Mouse (Mus musculus): ENCODE data around the gene Lpin1. TPM values are rescaled to one million over a fixed set of nuclear protein-coding genes. Genes with fewer than 3 reads are reported as not detected.

Gene Lpin1
- 18.1 and 18.9 TPM in 2 replicates for polyA plus RNA-seq (2012; rRNA removed)

GRCm38 (mm10) chr12:16610936-16611335 lies at the start of gene Lpin1:
Lpin1 (minus strand) TSS chr12:16610966.
- H3K4me1 ChIP-seq (ENCODE audit: control insufficient read depth, insufficient read depth, low read length) = peaks cover 2% of the 10 kb centered on the region; the same call in 1 of the 2 replicates
- H3K4me3 ChIP-seq (ENCODE audit: insufficient read depth, low read length) = no peak within 1 kb of the TSS

GRCm38 (mm10) chr12:16656906-16657875 lies 46.4 kb upstream of the Lpin1 start:
- no peak overlapping the region for H3K4me3 ChIP-seq (ENCODE audit: insufficient read depth, low read length)
- no peak for TF ChIP-seq CTCF (IDR thresholded peaks at IDR 0.05; ENCODE audit: extremely low read depth, insufficient read depth, low read length)
- TF ChIP-seq POLR2A (IDR thresholded peaks at IDR 0.05; ENCODE audit: extremely low read depth, insufficient read depth, low read length) = no peak
- H3K4me1 ChIP-seq (ENCODE audit: control insufficient read depth, insufficient read depth, low read length) = no peaks in the 10 kb centered on the region; the same call in 1 of the 2 replicates
- H3K27ac ChIP-seq (ENCODE audit: insufficient read depth, low read length) = no peak overlapping the region

More at GRCm38 (mm10) chr12:16610936-16611335, at the start of gene Lpin1:
- no peak within 1 kb of the TSS for H3K27ac ChIP-seq (ENCODE audit: insufficient read depth, low read length)
- TF ChIP-seq CTCF (IDR thresholded peaks at IDR 0.05; ENCODE audit: extremely low read depth, insufficient read depth, low read length) (no peak), POLR2A (IDR thresholded peaks at IDR 0.05; ENCODE audit: extremely low read depth, insufficient read depth, low read length) (no peak)

GRCm38 (mm10) chr12:16655604-16656003 lies 44.8 kb upstream of the Lpin1 start:
- no peaks in the 10 kb centered on the region; the same call in 1 of the 2 replicates for H3K4me1 ChIP-seq (ENCODE audit: control insufficient read depth, insufficient read depth, low read length)
- H3K4me3 ChIP-seq (ENCODE audit: insufficient read depth, low read length) = peak overlapping the region; percentile 37; the same call in 1 of the 2 replicates
- no peak overlapping the region for H3K27ac ChIP-seq (ENCODE audit: insufficient read depth, low read length)
- TF ChIP-seq CTCF (IDR thresholded peaks at IDR 0.05; ENCODE audit: extremely low read depth, insufficient read depth, low read length) = no peak
- no peak for TF ChIP-seq POLR2A (IDR thresholded peaks at IDR 0.05; ENCODE audit: extremely low read depth, insufficient read depth, low read length)

- peak within 1 kb of the TSS; percentile 62; the same call in 1 of the 2 replicates for H3K27ac ChIP-seq (ENCODE audit: insufficient read depth, low read length)
Measured at GRCm38 (mm10) chr12:16653332-16654093, 42.7 kb upstream of the Lpin1 start, which contains the start of gene Ntsr2. Ntsr2 (plus strand) TSS chr12:16653382.

GRCm38 (mm10) chr12:16649819-16650218 lies 39.1 kb upstream of the Lpin1 start:
- Histone ChIP-seq H3K4me1 (ENCODE audit: control insufficient read depth, insufficient read depth, low read length) (no peaks in the 10 kb centered on the region), H3K4me3 (ENCODE audit: insufficient read depth, low read length) (no peak overlapping the region)
- TF ChIP-seq POLR2A (IDR thresholded peaks at IDR 0.05; ENCODE audit: extremely low read depth, insufficient read depth, low read length) (no peak), CTCF (IDR thresholded peaks at IDR 0.05; ENCODE audit: extremely low read depth, insufficient read depth, low read length) (no peak)

More at GRCm38 (mm10) chr12:16653332-16654093, 42.7 kb upstream of the Lpin1 start, which contains the start of gene Ntsr2:
- peak within 1 kb of the TSS; percentile 37 for H3K4me3 ChIP-seq (ENCODE audit: insufficient read depth, low read length)
- TF ChIP-seq CTCF (IDR thresholded peaks at IDR 0.05; ENCODE audit: extremely low read depth, insufficient read depth, low read length) (no peak), POLR2A (IDR thresholded peaks at IDR 0.05; ENCODE audit: extremely low read depth, insufficient read depth, low read length) (no peak)
- no peaks in the 10 kb centered on the region; the same call in 1 of the 2 replicates for H3K4me1 ChIP-seq (ENCODE audit: control insufficient read depth, insufficient read depth, low read length)

GRCm38 (mm10) chr12:16648273-16648672 lies 37.5 kb upstream of the Lpin1 start:
- TF ChIP-seq CTCF (IDR thresholded peaks at IDR 0.05; ENCODE audit: extremely low read depth, insufficient read depth, low read length) = no peak
- no peak for TF ChIP-seq POLR2A (IDR thresholded peaks at IDR 0.05; ENCODE audit: extremely low read depth, insufficient read depth, low read length)
- Histone ChIP-seq H3K4me1 (ENCODE audit: control insufficient read depth, insufficient read depth, low read length) (no peaks in the 10 kb centered on the region), H3K27ac (ENCODE audit: insufficient read depth, low read length) (no peak overlapping the region), H3K4me3 (ENCODE audit: insufficient read depth, low read length) (no peak overlapping the region)

More at GRCm38 (mm10) chr12:16649819-16650218, 39.1 kb upstream of the Lpin1 start:
- H3K27ac ChIP-seq (ENCODE audit: insufficient read depth, low read length) = no peak overlapping the region

- no peak overlapping the region for H3K4me3 ChIP-seq (ENCODE audit: insufficient read depth, low read length)
- no peaks in the 10 kb centered on the region for H3K4me1 ChIP-seq (ENCODE audit: control insufficient read depth, insufficient read depth, low read length)
- TF ChIP-seq POLR2A (IDR thresholded peaks at IDR 0.05; ENCODE audit: extremely low read depth, insufficient read depth, low read length) (no peak), CTCF (IDR thresholded peaks at IDR 0.05; ENCODE audit: extremely low read depth, insufficient read depth, low read length) (no peak)
- no peak overlapping the region for H3K27ac ChIP-seq (ENCODE audit: insufficient read depth, low read length)
Measured at GRCm38 (mm10) chr12:16646780-16647409, 36.1 kb upstream of the Lpin1 start.

- Histone ChIP-seq H3K4me3 (ENCODE audit: insufficient read depth, low read length) (no peak overlapping the region), H3K4me1 (ENCODE audit: control insufficient read depth, insufficient read depth, low read length) (no peaks in the 10 kb centered on the region), H3K27ac (ENCODE audit: insufficient read depth, low read length) (no peak overlapping the region)
- TF ChIP-seq CTCF (IDR thresholded peaks at IDR 0.05; ENCODE audit: extremely low read depth, insufficient read depth, low read length) (no peak), POLR2A (IDR thresholded peaks at IDR 0.05; ENCODE audit: extremely low read depth, insufficient read depth, low read length) (no peak)
Measured at GRCm38 (mm10) chr12:16644698-16645097, 33.9 kb upstream of the Lpin1 start.

Measured in cortical plate, adult 2 months (tissue).